Mouse (Mus musculus) lung, postnatal 10 days (tissue): Measurements from ENCODE around the gene Znrf4.

Experiments used
- DNase-seq: peaks from one replicate; pipeline ENCODE4 v3.0.0; 2021

The Znrf4 gene

GRCm38 (mm10) chr17:56487441-56487888 lies 24.8 kb downstream of the Znrf4 start:
- DNase-seq: peak; percentile 83

- no peak for DNase-seq
Observed at GRCm38 (mm10) chr17:56485926-56486325, 26.3 kb downstream of the Znrf4 start.

GRCm38 (mm10) chr17:56485118-56485517 lies 27.1 kb downstream of the Znrf4 start:
- DNase-seq: peak; percentile 25

- peak; percentile 9 for DNase-seq
Observed at GRCm38 (mm10) chr17:56482671-56483070, 29.6 kb downstream of the Znrf4 start.

GRCm38 (mm10) chr17:56479358-56479757 lies 32.9 kb downstream of the Znrf4 start:
- peak; percentile 90 for DNase-seq

GRCm38 (mm10) chr17:56478191-56478611 lies 34.0 kb downstream of the Znrf4 start:
- DNase-seq: peak; percentile 44

- DNase-seq: peak; percentile 1
Observed at GRCm38 (mm10) chr17:56477191-56477818, 34.9 kb downstream of the Znrf4 start.

- peak; percentile 94 for DNase-seq
Observed at GRCm38 (mm10) chr17:56476402-56476752, 35.9 kb downstream of the Znrf4 start, which contains the start of gene Ptprs. TSS of gene Ptprs (minus strand) at chr17:56476483.

- DNase-seq: peak; percentile 41
Observed at GRCm38 (mm10) chr17:56475584-56476401, 36.4 kb downstream of the Znrf4 start.

- DNase-seq: peak; percentile 82
Observed at GRCm38 (mm10) chr17:56474831-56475581, 37.2 kb downstream of the Znrf4 start.

- DNase-seq: peak; percentile 38
Observed at GRCm38 (mm10) chr17:56474311-56474830, 37.9 kb downstream of the Znrf4 start.

GRCm38 (mm10) chr17:56473611-56473905 lies 38.7 kb downstream of the Znrf4 start:
- no peak for DNase-seq

- DNase-seq: peak; percentile 87
Observed at GRCm38 (mm10) chr17:56472733-56473610, 39.3 kb downstream of the Znrf4 start.

- no peak for DNase-seq
Observed at GRCm38 (mm10) chr17:56472121-56472520, 40.1 kb downstream of the Znrf4 start.

- DNase-seq: no peak
Observed at GRCm38 (mm10) chr17:56471136-56471535, 41.1 kb downstream of the Znrf4 start.

GRCm38 (mm10) chr17:56470571-56470970 lies 41.7 kb downstream of the Znrf4 start:
- DNase-seq: no peak

GRCm38 (mm10) chr17:56470001-56470436 lies 42.2 kb downstream of the Znrf4 start:
- peak; percentile 75 for DNase-seq

- DNase-seq: no peak
Observed at GRCm38 (mm10) chr17:56469275-56469674, 43.0 kb downstream of the Znrf4 start.

GRCm38 (mm10) chr17:56468870-56469269 lies 43.4 kb downstream of the Znrf4 start:
- peak; percentile 80 for DNase-seq

- no peak for DNase-seq
Observed at GRCm38 (mm10) chr17:56468380-56468779, 43.9 kb downstream of the Znrf4 start.

GRCm38 (mm10) chr17:56467456-56467884 lies 44.8 kb downstream of the Znrf4 start:
- DNase-seq: peak; percentile 91

GRCm38 (mm10) chr17:56466747-56467146 lies 45.5 kb downstream of the Znrf4 start:
- no peak for DNase-seq
